Mouse (Mus musculus) testis, adult 2 months (tissue): ENCODE data around the gene Mei1.

Experiments used
- CTCF ChIP-seq: fragments of 200-500 bp; IDR thresholded peaks from 2 replicates; pipeline ENCODE4 v1.5.1; 2012; ENCODE audit warnings: low read depth, mild to moderate bottlenecking, inconsistent platforms, low read length, moderate library complexity; ENCODE audit not compliant: control insufficient read depth, insufficient read depth, insufficient replicate concordance
- POLR2A ChIP-seq: fragments of 200-500 bp; IDR thresholded peaks from 2 replicates; pipeline ENCODE4 v1.6.1; 2012; ENCODE audit warnings: low read depth, mild to moderate bottlenecking, inconsistent platforms, low read length, moderate library complexity; ENCODE audit not compliant: control insufficient read depth

GRCm38 (mm10) chr15:82147611-82148111 lies 77.9 kb downstream of the Mei1 start:
- TF ChIP-seq POLR2A (no peak), CTCF (no peak)
